Mouse (Mus musculus): ENCODE measurements around the gene Krtap7-1. TPM values are rescaled to one million over a fixed set of nuclear protein-coding genes. Genes with fewer than 3 reads are reported as not detected.

The Krtap7-1 gene
- polyA plus RNA-seq, 1 experiment from 2014 or later: not detected

GRCm38 (mm10) chr16:89501870-89502269, 6.3 kb downstream of the Krtap7-1 start:
- Histone ChIP-seq H3K27ac (no peak overlapping the region), H3K9ac (no peak overlapping the region), H3K4me3 (replicated peaks) (no peak overlapping the region), H3K4me2 (no peak overlapping the region), H3K27me3 (no peaks in the 10 kb centered on the region), H3K36me3 (replicated peaks) (no peaks in the 10 kb centered on the region), H3K4me1 (0 out of 2 replicates have a peak, but pooled peaks cover 4% of the 10 kb centered on the region), H3K9me3 (no peaks in the 10 kb centered on the region)
- no peak for ATAC-seq (ENCODE audit: low FRiP score)
- 91% methylated on average over 5 of the region's 5 CpGs for WGBS

GRCm38 (mm10) chr16:89497002-89497401, 11.1 kb downstream of the Krtap7-1 start:
- WGBS: 89% methylated on average over 5 of the region's 5 CpGs
- H3K9me3 ChIP-seq: no peaks in the 10 kb centered on the region
- H3K27ac ChIP-seq: no peak overlapping the region
- H3K4me3 ChIP-seq (replicated peaks): no peak overlapping the region
- no peak overlapping the region for H3K4me2 ChIP-seq
- no peaks in the 10 kb centered on the region for H3K27me3 ChIP-seq
- H3K9ac ChIP-seq: no peak overlapping the region
- no peak for ATAC-seq (ENCODE audit: low FRiP score)
- H3K4me1 ChIP-seq: 0 out of 2 replicates have a peak, but pooled peaks cover 4% of the 10 kb centered on the region
- no peaks in the 10 kb centered on the region for H3K36me3 ChIP-seq (replicated peaks)

- Histone ChIP-seq H3K27me3 (no peaks in the 10 kb centered on the region), H3K9me3 (no peaks in the 10 kb centered on the region), H3K4me3 (replicated peaks) (no peak overlapping the region), H3K9ac (no peak overlapping the region), H3K4me1 (0 out of 2 replicates have a peak, but pooled peaks cover 4% of the 10 kb centered on the region), H3K36me3 (replicated peaks) (no peaks in the 10 kb centered on the region), H3K4me2 (no peak overlapping the region), H3K27ac (no peak overlapping the region)
- 83% methylated on average over 7 of the region's 7 CpGs for WGBS
- 0 out of 2 replicates have a peak, but pooled peaks have one; percentile 6 for ATAC-seq (ENCODE audit: low FRiP score)
These were observed 12.5 kb downstream of the Krtap7-1 start for GRCm38 (mm10) chr16:89495394-89496153.

GRCm38 (mm10) chr16:89487852-89488251, 20.3 kb downstream of the Krtap7-1 start, which contains the start of gene Krtap8-1:
Krtap8-1 (minus strand) TSS chr16:89487952.
- H3K9ac ChIP-seq: no peak within 1 kb of the TSS
- no peak for ATAC-seq (ENCODE audit: low FRiP score)
- H3K4me1 ChIP-seq: no peaks in the 10 kb centered on the region
- no peak within 1 kb of the TSS for H3K4me2 ChIP-seq
- no peaks in the 10 kb centered on the region for H3K36me3 ChIP-seq (replicated peaks)
- H3K9me3 ChIP-seq: no peaks in the 10 kb centered on the region
- H3K4me3 ChIP-seq (replicated peaks): no peak within 1 kb of the TSS
- no peak within 1 kb of the TSS for H3K27ac ChIP-seq
- H3K27me3 ChIP-seq: no peaks in the 10 kb centered on the region
- WGBS: 74% methylated on average over 7 of the region's 7 CpGs

- H3K27me3 ChIP-seq: no peaks in the 10 kb centered on the region
- H3K9ac ChIP-seq: no peak overlapping the region
- H3K27ac ChIP-seq: no peak overlapping the region
- no peak overlapping the region for H3K4me2 ChIP-seq
- WGBS: 89% methylated on average over 12 of the region's 12 CpGs
- H3K9me3 ChIP-seq: no peaks in the 10 kb centered on the region
- no peak overlapping the region for H3K4me3 ChIP-seq (replicated peaks)
- no peaks in the 10 kb centered on the region for H3K36me3 ChIP-seq (replicated peaks)
- no peaks in the 10 kb centered on the region for H3K4me1 ChIP-seq
- ATAC-seq (ENCODE audit: low FRiP score): no peak
These were observed 30.3 kb downstream of the Krtap7-1 start for GRCm38 (mm10) chr16:89477679-89478314.

GRCm38 (mm10) chr16:89461189-89461588, 46.9 kb downstream of the Krtap7-1 start:
- Histone ChIP-seq H3K27ac (no peak overlapping the region), H3K27me3 (no peaks in the 10 kb centered on the region), H3K4me2 (no peak overlapping the region), H3K9me3 (no peaks in the 10 kb centered on the region), H3K4me3 (replicated peaks) (no peak overlapping the region), H3K4me1 (no peaks in the 10 kb centered on the region), H3K36me3 (replicated peaks) (no peaks in the 10 kb centered on the region), H3K9ac (no peak overlapping the region)
- WGBS: 90% methylated on average over 5 of the region's 5 CpGs
- ATAC-seq (ENCODE audit: low FRiP score): no peak

Other genes starting within 250 kb of the Krtap7-1 start
- gene Krtap21-1, start 104.5 kb downstream of the Krtap7-1 start, polyA plus RNA-seq (2016; fragmentation: Nextera tagmentation; extraction: Ambion mirVana): not detected in 2 replicates
- gene Krtap6-2, start 88.2 kb downstream of the Krtap7-1 start, polyA plus RNA-seq (2016; fragmentation: Nextera tagmentation; extraction: Ambion mirVana): not detected in 2 replicates
- not detected in 2 replicates for gene Krtap8-1, start 20.4 kb downstream of the Krtap7-1 start, polyA plus RNA-seq (2016; fragmentation: Nextera tagmentation; extraction: Ambion mirVana)
- gene Krtap11-1, start 62.9 kb upstream of the Krtap7-1 start, polyA plus RNA-seq (2016; fragmentation: Nextera tagmentation; extraction: Ambion mirVana): not detected in 2 replicates